Mouse (Mus musculus) spleen, embryonic (tissue): ENCODE measurements at regions not wholly inside any gene's neighbourhood (a gene's known extent, or its start where the extent isn't known, plus 50 kb on each side); places are given as distances from the start of the nearest gene placed in this dataset.

ENCODE experiments used
- CTCF ChIA-PET: fragments of 350-600 bp; sonication (Branson Sonifier 250); formaldehyde crosslinking; loops from one replicate; lab custom pipeline; 2022; lab: Charles Lee

- CTCF ChIA-PET: no interaction called here
These were observed 199.6 kb upstream of the Sash1 start for GRCm38 (mm10) chr10:9085441-9085840.

GRCm38 (mm10) chr10:9074916-9075315, 189.0 kb upstream of the Sash1 start:
- CTCF ChIA-PET: no interaction called here

GRCm38 (mm10) chr10:9071630-9072029, 185.8 kb upstream of the Sash1 start:
- CTCF ChIA-PET: no interaction called here

- CTCF ChIA-PET: interaction anchor here (0.6 kb wide), 1 partner anchor 44 kb away, joined by 3 read pairs; no protein-coding TSS in a partner anchor
These were observed 183.8 kb upstream of the Sash1 start for GRCm38 (mm10) chr10:9069608-9070190.

GRCm38 (mm10) chr10:9066566-9066965, 180.7 kb upstream of the Sash1 start:
- CTCF ChIA-PET: no interaction called here

- CTCF ChIA-PET: no interaction called here
These were observed 176.1 kb upstream of the Sash1 start for GRCm38 (mm10) chr10:9061979-9062378.

- CTCF ChIA-PET: no interaction called here
These were observed 169.4 kb upstream of the Sash1 start for GRCm38 (mm10) chr10:9055274-9055673.

GRCm38 (mm10) chr10:9053371-9053770, 167.5 kb upstream of the Sash1 start:
- CTCF ChIA-PET: no interaction called here

GRCm38 (mm10) chr10:9047341-9047740, 161.5 kb upstream of the Sash1 start:
- CTCF ChIA-PET: no interaction called here

GRCm38 (mm10) chr10:9044746-9045370, 159.0 kb upstream of the Sash1 start:
- CTCF ChIA-PET: no interaction called here

GRCm38 (mm10) chr10:9043507-9043906, 157.6 kb upstream of the Sash1 start:
- CTCF ChIA-PET: no interaction called here

GRCm38 (mm10) chr10:9030486-9030885, 144.6 kb upstream of the Sash1 start:
- CTCF ChIA-PET: no interaction called here

GRCm38 (mm10) chr10:9029506-9029905, 143.6 kb upstream of the Sash1 start:
- CTCF ChIA-PET: no interaction called here

- CTCF ChIA-PET: no interaction called here
These were observed 141.4 kb upstream of the Sash1 start for GRCm38 (mm10) chr10:9027070-9027807.

GRCm38 (mm10) chr10:9014810-9015505, 129.1 kb upstream of the Sash1 start:
- CTCF ChIA-PET: no interaction called here

GRCm38 (mm10) chr10:9013549-9013925, 127.7 kb upstream of the Sash1 start:
- CTCF ChIA-PET: no interaction called here

- CTCF ChIA-PET: interaction anchor here (0.7 kb wide), 1 partner anchor 324 kb away, joined by 4 read pairs; no protein-coding TSS in a partner anchor
These were observed 127.1 kb upstream of the Sash1 start for GRCm38 (mm10) chr10:9012829-9013548.

- CTCF ChIA-PET: interaction anchor here (0.7 kb wide), 1 partner anchor 323 kb away, joined by 4 read pairs; no protein-coding TSS in a partner anchor
These were observed 126.0 kb upstream of the Sash1 start for GRCm38 (mm10) chr10:9011906-9012305.

- CTCF ChIA-PET: no interaction called here
These were observed 124.3 kb upstream of the Sash1 start for GRCm38 (mm10) chr10:9010191-9010590.

- CTCF ChIA-PET: no interaction called here
These were observed 119.5 kb upstream of the Sash1 start for GRCm38 (mm10) chr10:9005140-9005909.

- CTCF ChIA-PET: no interaction called here
These were observed 116.4 kb upstream of the Sash1 start for GRCm38 (mm10) chr10:9002261-9002660.
